Mouse (Mus musculus) ES-E14 (cell line): Measurements from ENCODE around the gene Slc52a3. TPM values are rescaled to one million over a fixed set of nuclear protein-coding genes. Genes with fewer than 3 reads are reported as not detected.

Experiments
- DNase-seq: peaks from one replicate; pipeline ENCODE4 v3.0.0-alpha.2; 2013; ENCODE audit warnings: low read depth, low spot score
- H3K27ac ChIP-seq: 2 replicates; pipeline ENCODE4 v1.5.1; 2012; ENCODE audit warnings: low read depth, mild to moderate bottlenecking, low read length, moderate library complexity, mixed read lengths; ENCODE audit not compliant: poor library complexity, insufficient read depth, severe bottlenecking
- H3K36me3 ChIP-seq: 2 replicates; pipeline ENCODE4 v1.6.1; 2012; ENCODE audit warnings: mild to moderate bottlenecking, low read length, moderate library complexity, mixed read lengths; ENCODE audit not compliant: control insufficient read depth, poor library complexity, insufficient read depth, severe bottlenecking
- H3K4me1 ChIP-seq, 2 experiments: fragments of 150-350 bp in 1 of 2; sonication (generic) in 1 of 2; 2 replicates each; pipeline ENCODE4 v1.6.1; 2012; ENCODE audit warnings: low read length in 2 of 2, mild to moderate bottlenecking in 1 of 2, mixed read lengths in 1 of 2; ENCODE audit not compliant: control insufficient read depth in 2 of 2, insufficient read depth in 2 of 2, poor library complexity in 1 of 2
- H3K4me3 ChIP-seq, 2 experiments: fragments of 150-350 bp in 1 of 2; sonication (generic) in 1 of 2; 2 replicates each; pipeline ENCODE4 v1.5.1; 2012; ENCODE audit warnings: low read length in 2 of 2, low read depth in 1 of 2, mild to moderate bottlenecking in 1 of 2, mixed read lengths in 1 of 2; ENCODE audit not compliant: insufficient read depth in 1 of 2, poor library complexity in 1 of 2, severe bottlenecking in 1 of 2
- H3K9ac ChIP-seq: 2 replicates; pipeline ENCODE4 v1.6.1; 2012; ENCODE audit warnings: low read depth, mild to moderate bottlenecking, low read length, mixed read lengths; ENCODE audit not compliant: poor library complexity, insufficient read depth, severe bottlenecking
- H3K9me3 ChIP-seq: fragments of 150-350 bp; sonication (generic); 2 replicates; pipeline ENCODE4 v1.6.1; 2012; ENCODE audit warnings: low read depth, mild to moderate bottlenecking, low read length; ENCODE audit not compliant: control insufficient read depth, insufficient read depth
- CHD2 ChIP-seq: IDR thresholded peaks from 2 replicates; pipeline ENCODE4 v1.6.1; 2014; ENCODE audit warnings: mild to moderate bottlenecking, low read depth, low read length, inconsistent platforms
- HCFC1 ChIP-seq: IDR thresholded peaks from 2 replicates; pipeline ENCODE4 v1.6.1; 2012; ENCODE audit warnings: low read length, inconsistent platforms, borderline replicate concordance; ENCODE audit not compliant: insufficient read depth
- MAFK ChIP-seq: IDR thresholded peaks from 2 replicates; pipeline ENCODE4 v1.6.1; 2014; ENCODE audit warnings: mild to moderate bottlenecking, low read depth, low read length, inconsistent platforms; ENCODE audit not compliant: insufficient read depth
- ZC3H11A ChIP-seq: IDR thresholded peaks from 2 replicates; pipeline ENCODE4 v1.6.1; 2012; ENCODE audit warnings: low read depth, mild to moderate bottlenecking, inconsistent platforms, low read length, borderline replicate concordance
- ZNF384 ChIP-seq: IDR thresholded peaks from 2 replicates; pipeline ENCODE4 v1.6.1; 2012; ENCODE audit warnings: low read depth, low read length, inconsistent platforms
- in situ Hi-C, 2 experiments: fragments of 600-800 bp; cut with MboI; formaldehyde crosslinking; loops; one replicate each; pipeline ENCODE4 v1.15.1; 2025; ENCODE audit warnings: low sequenced_read_pairs in 2 of 2, inconsistent platforms in 1 of 2; ENCODE audit not compliant: unreplicated experiment in 2 of 2
- total RNA-seq: library from RNA; depleted of rRNA; stranded (reverse); fragments of 300-350 nt; gene quantifications from 2 replicates; pipeline ENCODE4 v1.2.3, GENCODE M21; 2012

Slc52a3 gene
- total RNA-seq, 1 experiment: 4.4 TPM

- in situ Hi-C loops: no loop called here
- Histone ChIP-seq H3K9ac (no peak overlapping the region), H3K27ac (no peak overlapping the region), H3K36me3 (no peaks in the 10 kb centered on the region), H3K9me3 (no peaks in the 10 kb centered on the region), H3K4me1 (peaks cover 5 to 17% of the 10 kb centered on the region in 2 experiments; a peak in 3 of 4 replicates), H3K4me3 (no peak overlapping the region)
- TF ChIP-seq MAFK (no peak), HCFC1 (no peak), ZC3H11A (no peak), ZNF384 (no peak), CHD2 (no peak)
- no peak for DNase-seq
These were observed 54.0 kb downstream of the Slc52a3 start for GRCm38 (mm10) chr2:152050316-152050715.

- Histone ChIP-seq H3K4me1 (peaks cover 5 to 20% of the 10 kb centered on the region in 2 experiments; a peak in 3 of 4 replicates), H3K4me3 (no peak overlapping the region), H3K9ac (no peak overlapping the region), H3K36me3 (no peaks in the 10 kb centered on the region), H3K9me3 (no peaks in the 10 kb centered on the region), H3K27ac (no peak overlapping the region)
- in situ Hi-C loops: no loop called here
- DNase-seq: no peak
- TF ChIP-seq CHD2: no peak
- TF ChIP-seq HCFC1: no peak
- no peak for TF ChIP-seq ZNF384
- no peak for TF ChIP-seq ZC3H11A
- TF ChIP-seq MAFK: no peak
These were observed 55.7 kb downstream of the Slc52a3 start for GRCm38 (mm10) chr2:152051985-152052384.

- H3K4me3 ChIP-seq: no peak overlapping the region
- in situ Hi-C loops: no loop called here
- DNase-seq: no peak
- no peaks in the 10 kb centered on the region for H3K9me3 ChIP-seq
- H3K4me1 ChIP-seq: peaks cover 0 to 3% of the 10 kb centered on the region in 2 experiments; a peak in 1 of 4 replicates
- no peak overlapping the region; the same call in 1 of the 2 replicates for H3K27ac ChIP-seq
- H3K36me3 ChIP-seq: no peaks in the 10 kb centered on the region
- no peak for TF ChIP-seq MAFK
- no peak for TF ChIP-seq CHD2
- TF ChIP-seq ZNF384: no peak
- TF ChIP-seq HCFC1: no peak
- TF ChIP-seq ZC3H11A: no peak
- H3K9ac ChIP-seq: no peak overlapping the region
These were observed 59.1 kb downstream of the Slc52a3 start for GRCm38 (mm10) chr2:152055406-152055805.

- Histone ChIP-seq H3K9ac (no peak overlapping the region), H3K27ac (no peak overlapping the region), H3K4me3 (no peak overlapping the region), H3K9me3 (no peaks in the 10 kb centered on the region), H3K4me1 (peaks cover 0 to 3% of the 10 kb centered on the region in 2 experiments; a peak in 1 of 4 replicates), H3K36me3 (no peaks in the 10 kb centered on the region)
- no peak for DNase-seq
- in situ Hi-C loops: no loop called here
- TF ChIP-seq HCFC1 (no peak), ZC3H11A (no peak), CHD2 (no peak), ZNF384 (no peak), MAFK (no peak)
These were observed 60.3 kb downstream of the Slc52a3 start for GRCm38 (mm10) chr2:152056368-152057251.
